Mouse (Mus musculus): ENCODE measurements at regions not wholly inside any gene's neighbourhood (a gene's known extent, or its start where the extent isn't known, plus 50 kb on each side); places are given as distances from the start of the nearest gene placed in this dataset.

DNA sequence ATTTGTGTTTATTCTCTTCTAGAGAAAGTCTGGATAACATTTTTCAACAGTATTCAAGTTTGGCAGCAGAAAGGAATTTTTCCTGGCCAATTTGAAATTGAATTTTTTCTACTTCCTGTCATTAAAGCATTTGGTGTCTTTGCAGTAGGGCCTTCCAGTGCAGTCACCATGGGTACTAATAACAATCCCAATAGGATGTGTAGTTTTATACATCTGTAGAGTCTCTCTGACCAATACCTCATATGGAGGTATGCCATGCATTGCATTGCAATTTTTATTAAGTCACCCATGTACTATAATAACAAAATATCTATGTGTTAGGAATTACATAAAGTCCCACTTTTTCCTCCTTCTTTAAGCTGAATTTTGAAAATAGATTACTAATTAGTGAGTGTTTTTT is 2257.4 kb upstream of the Aga start:
- no peak for DNase-seq

DNA sequence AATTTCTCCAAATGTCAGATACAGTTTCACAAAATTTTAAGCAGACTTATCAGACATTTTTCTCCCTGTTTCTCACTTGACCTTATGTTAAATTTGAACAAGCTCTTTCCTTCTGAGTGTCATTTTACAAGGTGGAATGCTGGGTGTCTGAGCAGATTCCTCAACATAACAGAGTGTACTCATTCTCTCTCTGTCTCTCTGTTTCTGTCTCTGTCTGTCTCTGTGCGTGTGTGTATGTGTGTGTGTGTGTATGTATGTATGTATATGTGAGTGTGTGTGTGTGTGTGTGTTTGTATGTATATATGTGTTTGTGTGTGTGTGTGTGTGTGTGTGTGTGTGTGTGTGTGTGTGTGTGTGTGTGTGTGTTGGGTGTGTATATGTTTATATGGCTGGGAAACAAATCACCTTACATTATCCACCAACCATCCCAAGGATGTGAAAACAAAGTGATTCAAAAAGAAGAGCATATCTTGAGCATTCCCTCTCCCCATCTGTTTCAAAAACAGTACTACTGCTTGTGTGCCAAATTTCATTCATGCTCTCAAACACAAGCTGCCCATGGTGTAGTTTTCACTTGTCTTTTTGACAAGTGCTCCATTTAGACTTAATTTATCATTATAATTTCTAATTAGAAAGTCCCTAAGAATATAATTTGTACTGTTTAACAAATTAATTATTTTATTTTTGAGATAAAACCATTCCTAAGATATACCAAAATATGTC is 2213.1 kb upstream of the Aga start:
- peak; percentile 1 to 3 for DNase-seq
